Mouse (Mus musculus) embryonic facial prominence, embryonic 14.5 days (tissue): ENCODE measurements around the gene Espnl. TPM values are rescaled to one million over a fixed set of nuclear protein-coding genes. Genes with fewer than 3 reads are reported as not detected.

ENCODE experiments used
- ATAC-seq: fragments of 200-750 bp; cut with Nextera tagmentation; 2 replicates; pipeline ENCODE4 v1.8.0; 2017; ENCODE audit warnings: low read depth, moderate number of reproducible peaks, moderate TSS enrichment
- DNase-seq: peaks from one replicate; pipeline ENCODE4 v3.0.0-alpha.2; 2015; ENCODE audit warnings: low spot score
- H3K27ac ChIP-seq: fragments of 300-500 bp; sonication (generic); replicated peaks from 2 replicates; pipeline ENCODE4 v1.5.1; 2014; ENCODE audit warnings: low read depth, mild to moderate bottlenecking, low read length, moderate library complexity
- H3K27me3 ChIP-seq: fragments of 300-500 bp; sonication (generic); replicated peaks from 2 replicates; pipeline ENCODE4 v1.6.1; 2014; ENCODE audit warnings: low read length; ENCODE audit not compliant: control insufficient read depth, insufficient read depth
- H3K36me3 ChIP-seq: fragments of 300-500 bp; sonication (generic); 2 replicates; pipeline ENCODE4 v1.6.1; 2014; ENCODE audit warnings: low read length, mixed read lengths; ENCODE audit not compliant: control insufficient read depth, insufficient read depth
- H3K4me1 ChIP-seq: fragments of 300-500 bp; sonication (generic); 2 replicates; pipeline ENCODE4 v1.6.1; 2014; ENCODE audit warnings: antibody characterized with exemption, low read length; ENCODE audit not compliant: control insufficient read depth, insufficient read depth
- H3K4me2 ChIP-seq: fragments of 300-500 bp; sonication (generic); 2 replicates; pipeline ENCODE4 v1.6.1; 2014; ENCODE audit warnings: low read depth, mild to moderate bottlenecking, low read length, moderate library complexity, mixed read lengths
- H3K4me3 ChIP-seq: fragments of 300-500 bp; sonication (generic); 2 replicates; pipeline ENCODE4 v1.5.1; 2014; ENCODE audit warnings: low read depth, mild to moderate bottlenecking, low read length
- H3K9ac ChIP-seq: fragments of 300-500 bp; sonication (generic); 2 replicates; pipeline ENCODE4 v1.6.1; 2014; ENCODE audit warnings: low read depth, mild to moderate bottlenecking, low read length, moderate library complexity, mixed read lengths
- H3K9me3 ChIP-seq: fragments of 300-500 bp; sonication (generic); 2 replicates; pipeline ENCODE4 v1.6.1; 2016; ENCODE audit warnings: low read length; ENCODE audit not compliant: control insufficient read depth
- WGBS: fragments of 180-500 bp; shearing (Covaris S2); extraction: QIAGEN DNeasy Blood & Tissue Kit; methylation state at CpG from one replicate; pipeline ENCODE4 v1.1.7; 2014; 5-methylcytosine and 5-hydroxymethylcytosine counted together
- polyA plus RNA-seq: library from polyadenylated mRNA; unstranded; fragments of >200 nt; fragmentation: Nextera tagmentation; extraction: Ambion mirVana; gene quantifications from 2 replicates; pipeline ENCODE4 v1.2.1, GENCODE M21; 2014

The Espnl gene
- polyA plus RNA-seq, 1 experiment from 2014 or later: not detected

GRCm38 (mm10) chr1:91364822-91365644 lies 43.2 kb downstream of the Espnl start:
- Histone ChIP-seq H3K36me3 (0 out of 2 replicates have a peak, but pooled peaks cover 2% of the 10 kb centered on the region), H3K4me1 (peaks cover 4% of the 10 kb centered on the region; the same call in 1 of the 2 replicates), H3K9ac (no peak overlapping the region), H3K4me3 (no peak overlapping the region), H3K9me3 (no peaks in the 10 kb centered on the region), H3K27ac (no peak overlapping the region), H3K4me2 (no peak overlapping the region), H3K27me3 (no peaks in the 10 kb centered on the region)
- DNase-seq (no peak), ATAC-seq (no peak)
- WGBS: 86% methylated on average over 16 of the region's 16 CpGs

DNA sequence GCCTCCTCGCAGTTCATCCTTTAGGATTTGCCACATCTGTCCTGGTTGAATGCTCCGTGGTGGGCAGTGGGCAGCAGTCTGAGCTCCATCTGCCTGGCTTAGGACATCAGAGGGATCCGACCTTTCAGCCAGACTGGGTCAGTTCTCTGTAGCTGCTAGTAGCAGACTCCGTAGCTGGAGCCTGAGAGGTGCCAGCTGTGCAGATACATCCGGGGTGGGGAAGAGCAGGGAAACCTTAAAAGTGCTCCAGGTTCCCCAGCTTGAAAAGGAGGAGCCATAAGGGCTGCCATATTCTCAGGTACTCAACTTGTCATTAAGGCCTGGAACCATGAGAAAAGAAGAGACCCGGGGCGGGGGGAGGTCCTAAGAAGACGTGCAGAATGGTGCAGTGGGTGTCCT lies 43.9 kb downstream of the Espnl start:
- Histone ChIP-seq H3K27me3 (no peaks in the 10 kb centered on the region), H3K4me3 (peak overlapping the region; percentile 47), H3K9me3 (no peaks in the 10 kb centered on the region), H3K4me2 (peak overlapping the region; percentile 91), H3K9ac (peak overlapping the region; percentile 67), H3K36me3 (peaks cover 9% of the 10 kb centered on the region; the same call in 1 of the 2 replicates), H3K27ac (no peak overlapping the region), H3K4me1 (peaks cover 4% of the 10 kb centered on the region; the same call in 1 of the 2 replicates)
- DNase-seq: no peak
- ATAC-seq: no peak
- WGBS: 26% methylated on average over 8 of the region's 8 CpGs

GRCm38 (mm10) chr1:91366215-91367108 lies 44.6 kb downstream of the Espnl start, which contains the start of gene Erfe:
Gene Erfe, plus strand, starts transcription at chr1:91366430.
- 3% methylated on average over 14 of the region's 68 CpGs for whole genome bisulfite sequencing
- ATAC-seq (peak; percentile 68), DNase-seq (peak; percentile 56)
- peak within 1 kb of the TSS; percentile 47 for H3K4me3 ChIP-seq
- no peaks in the 10 kb centered on the region for H3K9me3 ChIP-seq
- peaks cover 15% of the 10 kb centered on the region for H3K36me3 ChIP-seq
- H3K4me1 ChIP-seq: peaks cover 4% of the 10 kb centered on the region; the same call in 1 of the 2 replicates
- H3K9ac ChIP-seq: peak within 1 kb of the TSS; percentile 67
- no peaks in the 10 kb centered on the region for H3K27me3 ChIP-seq
- no peak within 1 kb of the TSS for H3K27ac ChIP-seq
- H3K4me2 ChIP-seq: peak within 1 kb of the TSS; percentile 91

- Histone ChIP-seq H3K36me3 (peaks cover 23% of the 10 kb centered on the region), H3K4me1 (peaks cover 4% of the 10 kb centered on the region; the same call in 1 of the 2 replicates), H3K9ac (no peak overlapping the region), H3K4me3 (no peak overlapping the region), H3K9me3 (no peaks in the 10 kb centered on the region), H3K27me3 (no peaks in the 10 kb centered on the region), H3K4me2 (0 out of 2 replicates have a peak overlapping the region, but pooled peaks have one; percentile 91), H3K27ac (no peak overlapping the region)
- ATAC-seq: no peak
- DNase-seq: no peak
- WGBS: 94% methylated on average over 3 of the region's 3 CpGs
These were observed 45.4 kb downstream of the Espnl start for GRCm38 (mm10) chr1:91367295-91367694.

DNA sequence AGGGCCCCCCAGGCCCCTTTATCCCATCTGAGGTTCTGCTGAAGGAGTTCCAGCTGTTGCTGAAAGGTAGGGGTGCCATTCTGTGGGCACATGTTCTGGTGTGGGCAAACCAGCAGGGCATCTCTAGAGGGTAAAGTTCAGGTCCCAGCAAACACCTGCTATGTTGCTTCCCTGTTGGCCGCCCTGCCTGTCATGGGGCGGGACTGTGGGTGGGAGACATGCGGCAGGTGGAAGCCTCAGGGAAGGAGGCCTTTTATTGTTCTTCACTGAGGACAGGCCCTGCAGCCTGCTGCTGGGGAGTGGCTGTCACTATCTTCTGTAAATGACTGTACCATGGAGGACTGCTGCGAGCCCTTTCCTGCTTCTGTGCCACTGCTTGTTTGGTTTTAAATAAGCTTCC lies 47.5 kb downstream of the Espnl start:
- H3K27ac ChIP-seq: no peak overlapping the region
- H3K4me1 ChIP-seq: peaks cover 4% of the 10 kb centered on the region; the same call in 1 of the 2 replicates
- H3K4me2 ChIP-seq: no peak overlapping the region
- ATAC-seq (no peak), DNase-seq (no peak)
- no peaks in the 10 kb centered on the region for H3K9me3 ChIP-seq
- WGBS: 79% methylated on average over 4 of the region's 4 CpGs
- no peak overlapping the region for H3K4me3 ChIP-seq
- no peak overlapping the region for H3K9ac ChIP-seq
- peaks cover 44% of the 10 kb centered on the region for H3K36me3 ChIP-seq
- no peaks in the 10 kb centered on the region for H3K27me3 ChIP-seq

DNA sequence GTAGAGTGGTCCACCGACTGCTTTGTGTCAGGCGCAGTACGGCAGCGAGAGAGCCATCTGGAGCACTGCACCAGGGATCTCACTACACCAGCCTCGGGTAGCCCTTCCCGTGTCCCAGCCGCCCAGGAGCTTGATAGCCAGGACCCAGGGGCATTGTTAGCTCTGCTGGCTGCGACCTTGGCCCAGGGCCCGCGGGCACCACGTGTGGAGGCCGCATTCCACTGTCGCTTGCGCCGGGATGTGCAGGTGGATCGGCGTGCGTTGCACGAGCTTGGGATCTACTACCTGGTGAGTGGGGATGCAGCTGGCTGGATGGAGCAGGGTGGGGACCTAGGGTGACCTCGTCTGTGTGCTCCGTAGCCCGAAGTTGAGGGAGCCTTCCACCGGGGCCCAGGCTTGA lies 48.2 kb downstream of the Espnl start:
- H3K27ac ChIP-seq: no peak overlapping the region
- no peaks in the 10 kb centered on the region for H3K27me3 ChIP-seq
- 89% methylated on average over 23 of the region's 23 CpGs for WGBS
- no peak overlapping the region for H3K4me3 ChIP-seq
- DNase-seq (no peak), ATAC-seq (no peak)
- H3K9ac ChIP-seq: no peak overlapping the region
- peaks cover 4% of the 10 kb centered on the region; the same call in 1 of the 2 replicates for H3K4me1 ChIP-seq
- H3K4me2 ChIP-seq: no peak overlapping the region
- no peaks in the 10 kb centered on the region for H3K9me3 ChIP-seq
- H3K36me3 ChIP-seq: peaks cover 50% of the 10 kb centered on the region

DNA sequence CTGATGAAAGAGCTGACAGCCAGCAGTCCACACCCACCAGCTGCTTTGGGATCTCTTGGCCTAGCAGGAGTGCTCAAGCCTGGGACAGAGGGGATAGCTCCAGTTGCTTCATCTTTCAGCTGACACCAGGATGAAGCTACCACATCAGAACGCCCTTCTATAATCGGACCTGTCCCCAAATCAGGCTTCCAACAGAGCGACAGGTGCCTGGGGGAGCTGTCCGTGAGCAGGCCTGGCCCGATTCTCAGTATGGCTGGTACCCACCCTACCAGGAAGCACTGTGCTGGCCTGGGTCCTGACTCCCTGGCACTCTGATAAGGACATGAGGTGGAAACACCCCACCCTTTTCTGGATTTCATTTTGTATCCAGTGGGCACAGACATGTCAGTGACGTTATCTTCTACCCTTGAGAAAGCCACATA lies 51.5 kb downstream of the Espnl start:
- H3K4me3 ChIP-seq: no peak overlapping the region
- WGBS: 76% methylated on average over 6 of the region's 6 CpGs
- peaks cover 84% of the 10 kb centered on the region for H3K36me3 ChIP-seq
- no peaks in the 10 kb centered on the region for H3K9me3 ChIP-seq
- DNase-seq: peak; percentile 18
- no peak for ATAC-seq
- no peaks in the 10 kb centered on the region for H3K27me3 ChIP-seq
- H3K4me2 ChIP-seq: no peak overlapping the region
- H3K27ac ChIP-seq: no peak overlapping the region
- H3K9ac ChIP-seq: no peak overlapping the region
- no peaks in the 10 kb centered on the region for H3K4me1 ChIP-seq

DNA sequence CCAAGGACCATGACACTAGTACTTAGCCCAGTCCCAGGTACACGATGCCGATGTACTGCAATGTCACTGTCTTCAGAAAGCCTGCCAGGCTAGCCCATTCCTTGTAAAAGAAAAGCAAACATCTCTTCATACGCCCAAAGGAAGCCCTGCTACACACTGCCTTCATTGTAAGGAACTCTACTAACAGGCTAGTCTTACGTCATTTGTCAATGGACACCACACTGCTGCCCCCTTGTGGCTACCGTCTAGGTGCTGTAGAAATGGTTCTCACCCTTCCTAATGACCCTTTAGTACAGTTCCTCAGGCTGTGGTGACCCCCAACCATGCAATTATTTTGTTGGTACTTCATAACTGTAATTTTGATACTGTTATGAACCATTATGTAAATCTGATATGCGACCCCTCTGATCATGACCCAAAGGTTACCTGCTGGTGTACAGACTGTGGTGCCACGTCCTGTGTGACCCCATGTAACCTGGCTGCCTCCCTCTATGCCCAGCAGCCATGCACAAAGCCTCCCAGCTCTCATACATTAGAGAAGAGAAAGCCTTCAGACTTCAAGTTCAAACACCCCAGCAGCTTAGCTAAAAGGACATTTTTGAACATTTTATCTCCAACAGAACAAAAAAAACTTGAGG lies 58.7 kb downstream of the Espnl start:
- peak; percentile 20; the same call in 1 of the 2 replicates for ATAC-seq

More for the DNA sequence above, 58.7 kb downstream of the Espnl start:
- 53% methylated on average over 7 of the region's 7 CpGs for WGBS
- H3K4me2 ChIP-seq: no peak overlapping the region
- no peak overlapping the region for H3K4me3 ChIP-seq
- no peaks in the 10 kb centered on the region for H3K9me3 ChIP-seq
- no peak overlapping the region for H3K9ac ChIP-seq
- H3K27ac ChIP-seq: no peak overlapping the region
- H3K27me3 ChIP-seq: no peaks in the 10 kb centered on the region
- peaks cover 94% of the 10 kb centered on the region for H3K36me3 ChIP-seq
- no peaks in the 10 kb centered on the region for H3K4me1 ChIP-seq
- peak; percentile 84 for DNase-seq
